In the genomic region with DNA sequence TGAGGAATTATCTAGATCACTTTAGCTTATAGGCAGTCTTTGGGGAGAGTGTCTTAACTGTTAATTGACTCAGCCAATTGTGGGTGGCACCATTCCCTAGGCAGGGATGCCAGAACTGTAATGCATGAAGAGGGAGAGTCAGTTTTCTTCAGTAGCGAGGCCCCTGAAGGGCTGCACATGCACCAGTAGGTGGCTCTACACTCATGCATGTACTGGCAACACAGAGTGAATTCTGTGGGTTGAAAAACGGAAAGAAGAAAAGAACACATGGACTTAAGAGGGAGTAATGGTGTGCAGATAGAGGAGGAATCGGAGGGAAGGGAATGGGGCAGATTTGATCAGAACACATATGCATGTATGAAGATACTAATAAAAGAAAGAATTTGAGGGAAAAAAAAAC, we compare ENCODE assay signal across 9 mouse cellular contexts.
A peak's percentile ranks its signal among the peaks of the same experiment; 100 is the strongest.
DNase-seq lines count a peak whose midpoint lies in the region; ATAC-seq and TF ChIP-seq lines count a peak whose summit lies in the region.
"Had no signal": no experiment of that assay in that cellular context is flagged by ENCODE, and none has a peak within 500 bp of the region (broad histone marks: within the 10 kb centered on the region; RNA-seq: fewer than 3 reads in every experiment).

No protein-coding gene starts in this region.

- ATAC-seq in kidney, postnatal 0 days (replicated peaks; ENCODE audit: low FRiP score, low read depth): no peak
- no peak for ATAC-seq in stomach, postnatal 0 days (ENCODE audit: low FRiP score, low TSS enrichment)

- no peak overlapping the region for H3K4me3 ChIP-seq in kidney, postnatal 0 days (replicated peaks; ENCODE audit: low read depth, low read length)
- H3K4me3 ChIP-seq in spleen, adult 2 months (ENCODE audit: extremely low read depth, insufficient read depth, insufficient read length): no peak overlapping the region
- H3K4me3 ChIP-seq in stomach, postnatal 0 days (ENCODE audit: low read depth, low read length): no peak overlapping the region
- H3K4me3 ChIP-seq: neural tube, embryonic 13.5 days had no signal

- no peak for TF ChIP-seq EP300 in stomach, postnatal 0 days (optimal IDR thresholded peaks at IDR 0.05)

- TF ChIP-seq POLR2A in spleen, adult 2 months (IDR thresholded peaks at IDR 0.05; ENCODE audit: low read depth, low read length): no peak

- DNase-seq in embryo, embryonic 11 days: peak; percentile 28
- DNase-seq in embryo, embryonic 10 days (ENCODE audit: low spot score): no peak
- DNase-seq in kidney, postnatal 0 days (ENCODE audit: low spot score): peak; percentile 19
- no peak for DNase-seq in kidney, adult 11 months
- no peak for DNase-seq in spleen, adult 2 months (ENCODE audit: low read depth in 1 of 2, low spot score in 2 of 2)
- DNase-seq in spleen, postnatal 14 days (ENCODE audit: low spot score in 2 of 2): no peak
- no peak for DNase-seq in stomach, postnatal 0 days (ENCODE audit: low spot score)
- no peak for DNase-seq in urinary bladder, postnatal 14 days (ENCODE audit: low spot score)

- no peaks in the 10 kb centered on the region for H3K9me3 ChIP-seq in kidney, postnatal 0 days (replicated peaks; ENCODE audit: low read length)
- H3K9me3 ChIP-seq in stomach, postnatal 0 days (ENCODE audit: control insufficient read depth, low read length): no peaks in the 10 kb centered on the region
- H3K9me3 ChIP-seq: neural tube, embryonic 13.5 days had no signal

- H3K9ac ChIP-seq in kidney, postnatal 0 days (ENCODE audit: low read depth, low read length): no peak overlapping the region
- H3K9ac ChIP-seq in stomach, postnatal 0 days (ENCODE audit: low read length): no peak overlapping the region
- H3K9ac ChIP-seq: neural tube, embryonic 13.5 days had no signal

- H3K36me3 ChIP-seq in kidney, postnatal 0 days (ENCODE audit: insufficient read depth, low read length): no peaks in the 10 kb centered on the region
- H3K36me3 ChIP-seq in spleen, adult 2 months (ENCODE audit: control insufficient read depth, insufficient read depth, low read length): no peaks in the 10 kb centered on the region
- no peaks in the 10 kb centered on the region for H3K36me3 ChIP-seq in stomach, postnatal 0 days (ENCODE audit: control insufficient read depth, insufficient read depth, low read length)
- H3K36me3 ChIP-seq: neural tube, embryonic 13.5 days had no signal

- H3K4me2 ChIP-seq in kidney, postnatal 0 days (ENCODE audit: low read length): no peak overlapping the region
- H3K4me2 ChIP-seq in stomach, postnatal 0 days (replicated peaks; ENCODE audit: low read depth): no peak overlapping the region
- H3K4me2 ChIP-seq: neural tube, embryonic 13.5 days had no signal

- 71% methylated on average over 3 of the region's 3 CpGs for WGBS in kidney, postnatal 0 days
- 54% methylated on average over 3 of the region's 3 CpGs for WGBS in spleen, adult 2 months
- 75% methylated on average over 3 of the region's 3 CpGs for WGBS in stomach, postnatal 0 days

- H3K27me3 ChIP-seq in kidney, postnatal 0 days (ENCODE audit: insufficient read depth, low read length): no peaks in the 10 kb centered on the region
- H3K27me3 ChIP-seq in spleen, adult 2 months (ENCODE audit: control insufficient read depth, insufficient read depth, low read length): no peaks in the 10 kb centered on the region
- no peaks in the 10 kb centered on the region for H3K27me3 ChIP-seq in stomach, postnatal 0 days (ENCODE audit: control insufficient read depth, insufficient read depth, low read length)
- H3K27me3 ChIP-seq: neural tube, embryonic 13.5 days had no signal

- no peaks in the 10 kb centered on the region for H3K4me1 ChIP-seq in kidney, postnatal 0 days (replicated peaks; ENCODE audit: insufficient read depth, low read length)
- H3K4me1 ChIP-seq in spleen, adult 2 months (ENCODE audit: control insufficient read depth, insufficient read depth, insufficient read length): no peaks in the 10 kb centered on the region
- no peaks in the 10 kb centered on the region for H3K4me1 ChIP-seq in stomach, postnatal 0 days (replicated peaks; ENCODE audit: control insufficient read depth, insufficient read depth)
- H3K4me1 ChIP-seq: neural tube, embryonic 13.5 days had no signal

- TF ChIP-seq CTCF in kidney, postnatal 0 days (IDR thresholded peaks at IDR 0.05; ENCODE audit: low read depth): peak; percentile 69
- peak; percentile 27; the same call in 1 of the 2 replicates for TF ChIP-seq CTCF in spleen, adult 2 months (IDR thresholded peaks at IDR 0.05; ENCODE audit: extremely low read depth, insufficient read depth, insufficient read length, insufficient replicate concordance)
- peak; percentile 66 for TF ChIP-seq CTCF in stomach, postnatal 0 days (IDR thresholded peaks at IDR 0.05; ENCODE audit: low read depth)

- no peak overlapping the region for H3K27ac ChIP-seq in kidney, postnatal 0 days
- no peak overlapping the region for H3K27ac ChIP-seq in spleen, adult 2 months (ENCODE audit: insufficient read depth, low read length)
- H3K27ac ChIP-seq in stomach, postnatal 0 days (replicated peaks): no peak overlapping the region
- H3K27ac ChIP-seq: neural tube, embryonic 13.5 days had no signal

Comparison
In these comparisons a context has a peak if more than half of its experiments do, and no peak if none do; other contexts are left out.
1. DNase-seq: peak in embryo, embryonic 11 days (single experiment) and kidney, postnatal 0 days (single experiment); none in embryo, embryonic 10 days (single experiment), kidney, adult 11 months (single experiment), spleen, adult 2 months (0 of 2), spleen, postnatal 14 days (0 of 2), stomach, postnatal 0 days (single experiment) and urinary bladder, postnatal 14 days (single experiment).
2. Peak in every context shown above with its lines, with median percentiles within 50 percentile points of each other: CTCF ChIP-seq.